Mouse (Mus musculus) urinary bladder, postnatal 36 days (tissue): Measurements from ENCODE around the gene Cst6.
"Not testable (repeated sequence)": the region's sequence is repeated elsewhere in the genome, so short reads cannot be mapped to it uniquely, and the experiment has no call there.

Experiments
- DNase-seq, 2 experiments: peaks; one replicate each; pipeline ENCODE4 v3.0.0; 2022; ENCODE audit warnings: low spot score in 2 of 2, mixed read lengths in 1 of 2

Gene Cst6

DNA sequence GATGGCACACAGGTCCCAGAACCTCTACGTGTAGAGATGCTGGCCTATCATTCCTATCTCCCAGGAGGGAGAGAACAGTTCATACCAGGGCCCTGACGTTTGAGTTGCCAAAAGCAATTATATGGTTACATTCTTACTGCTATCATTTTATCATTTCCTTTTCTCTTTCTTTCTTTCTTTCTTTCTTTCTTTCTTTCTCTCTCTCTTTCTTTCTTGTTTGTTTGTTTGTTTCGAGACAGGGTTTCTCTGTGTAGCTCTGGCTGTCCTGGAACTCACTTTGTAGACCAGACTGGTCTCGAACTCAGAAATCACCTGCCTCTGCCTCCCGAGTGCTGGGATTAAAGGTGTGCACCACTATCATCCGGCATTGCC, at the start of gene Cst6:
Cst6 (minus strand) TSS at position 73 of the 372 bp plus-strand sequence.
- DNase-seq: not testable (repeated sequence)

DNA sequence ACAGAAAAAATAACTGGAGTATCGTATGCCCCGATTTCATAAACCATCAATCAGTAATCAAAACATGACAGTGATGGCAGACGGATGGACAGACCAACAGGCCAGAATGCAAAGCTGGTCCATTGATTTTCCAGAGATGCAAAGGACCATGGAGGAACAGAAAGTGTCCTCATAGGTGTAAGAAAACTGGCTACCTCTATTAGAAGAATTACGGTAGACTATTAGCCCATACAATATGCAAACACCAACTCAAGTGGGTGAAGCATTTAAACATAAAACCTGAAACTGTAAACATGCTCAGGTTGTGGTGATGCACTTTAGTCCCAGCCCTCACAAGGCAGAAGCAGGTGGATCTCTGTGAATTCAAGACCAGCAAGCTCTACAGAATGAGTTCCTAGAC, 46.0 kb upstream of the Cst6 start:
- DNase-seq: no peak

DNA sequence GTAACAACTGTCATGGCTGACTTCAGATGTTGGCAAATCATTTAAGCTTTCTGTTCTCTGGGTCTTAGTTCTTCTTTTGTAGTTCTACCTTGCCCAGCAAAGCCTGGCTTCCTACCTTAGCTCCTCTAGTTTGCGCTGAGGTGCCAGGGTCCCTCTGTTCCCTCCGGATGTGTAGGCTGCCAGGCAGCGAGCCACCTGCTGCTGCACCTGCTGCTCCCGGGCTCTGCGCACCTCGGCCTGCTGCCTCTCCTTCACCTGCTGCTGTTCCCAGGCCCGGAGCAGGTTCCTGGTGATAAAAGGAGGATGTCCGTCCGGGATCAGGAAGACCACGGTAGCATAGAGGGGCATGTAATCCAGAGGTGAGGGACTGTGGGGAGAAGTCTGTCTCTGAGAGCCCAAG, 44.8 kb upstream of the Cst6 start:
- DNase-seq: no peak

- peak; percentile 51 to 68 for DNase-seq
Measured at GRCm38 (mm10) chr19:5392892-5393291, 43.5 kb upstream of the Cst6 start.

DNA sequence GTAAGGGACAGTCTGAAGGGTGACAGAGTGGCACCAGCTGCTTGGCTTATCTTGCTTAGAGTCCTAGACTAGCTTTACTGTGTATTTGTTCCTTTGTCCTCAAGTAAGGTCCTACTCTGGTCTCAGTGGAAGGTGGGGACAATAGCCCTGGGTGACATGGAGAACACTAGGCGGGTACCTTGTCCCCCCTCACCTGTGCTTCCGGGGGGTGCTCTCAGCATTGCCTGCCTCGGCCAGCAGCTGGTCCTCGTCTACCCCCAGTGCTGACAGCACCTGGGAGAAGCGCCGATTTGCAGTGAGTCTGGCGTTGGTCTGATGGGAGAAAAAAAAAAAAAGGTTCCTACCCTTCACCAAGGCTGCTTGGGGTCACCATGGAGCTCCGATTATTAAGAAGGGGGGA, 41.0 kb upstream of the Cst6 start:
- DNase-seq: no peak

DNA sequence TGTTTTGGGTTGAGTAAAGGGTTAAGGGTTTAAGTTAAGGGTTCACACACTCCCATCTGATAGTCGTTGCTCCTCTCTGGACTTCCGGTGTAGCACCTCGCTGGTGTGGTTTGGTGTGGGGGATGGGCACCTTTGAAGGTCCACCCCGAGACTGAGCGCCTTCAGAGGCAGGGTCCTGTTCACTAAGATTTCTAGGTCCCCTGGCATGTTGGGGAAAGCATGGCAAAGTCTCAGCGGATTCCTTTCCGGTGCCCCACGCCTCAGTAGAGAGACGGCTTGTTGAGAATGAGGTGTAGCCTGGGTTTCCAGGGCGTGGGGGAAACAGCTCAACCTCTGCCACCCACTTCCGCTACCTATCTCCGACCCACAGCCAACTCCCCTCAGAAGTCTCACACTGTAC, 40.3 kb upstream of the Cst6 start:
- DNase-seq: peak; percentile 26 to 29

DNA sequence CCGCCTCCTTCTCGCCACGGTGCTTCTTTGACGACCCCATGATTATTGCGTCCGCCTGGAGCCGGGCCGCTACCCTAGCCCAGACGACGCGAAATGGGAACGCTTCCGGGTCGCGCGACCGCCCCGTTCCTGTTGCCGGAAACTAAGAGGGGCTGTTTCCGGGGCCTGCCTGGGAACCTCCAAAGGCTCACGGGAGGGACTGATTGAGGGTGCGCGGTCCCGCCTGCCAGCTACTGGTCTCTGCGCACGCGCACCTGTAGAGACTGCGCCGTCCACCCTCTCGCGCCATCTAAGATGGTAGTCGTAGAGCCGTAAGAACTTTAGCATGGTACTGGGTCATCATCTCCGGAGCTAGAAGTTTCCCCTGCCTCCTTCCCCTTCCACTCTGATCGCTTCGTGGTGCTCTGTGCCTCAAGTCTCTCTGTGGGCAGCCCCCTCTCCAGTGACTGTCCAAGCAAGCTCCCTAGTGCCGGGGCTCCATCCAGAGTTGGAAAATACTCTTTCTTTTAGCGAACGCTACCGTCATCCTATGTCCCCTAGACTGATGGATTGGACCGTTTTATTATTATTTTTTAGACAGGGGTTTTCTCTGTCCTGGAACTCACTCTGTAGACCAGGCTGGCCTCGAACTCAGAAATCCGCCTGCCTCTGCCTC, 39.3 kb upstream of the Cst6 start, which contains the start of gene Sart1:
Sart1 (minus strand) TSS at position 116 of the 655 bp plus-strand sequence.
- DNase-seq: peak; percentile 90 to 95

- no peak for DNase-seq
Measured at GRCm38 (mm10) chr19:5388011-5388441, 38.7 kb upstream of the Cst6 start.

DNA sequence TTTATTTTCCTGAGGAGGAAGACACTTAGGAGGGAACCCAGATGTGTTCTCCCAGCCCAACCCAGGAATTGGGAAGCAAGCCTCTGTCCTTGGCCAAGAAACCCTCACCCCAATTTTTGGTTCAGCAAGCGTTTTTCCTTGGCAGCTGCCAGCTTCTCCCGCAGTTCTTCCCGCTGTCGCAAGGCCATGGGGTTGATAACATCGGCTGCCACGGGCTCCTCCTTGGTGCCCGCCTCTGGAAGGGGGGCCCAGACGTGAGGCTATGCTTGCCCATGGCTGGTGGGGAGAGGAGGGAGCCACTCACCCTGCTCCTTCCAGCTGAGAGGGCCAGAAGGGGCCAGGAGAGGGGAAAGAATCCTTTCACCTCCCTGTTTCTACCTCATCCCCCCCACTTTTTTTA, 35.3 kb upstream of the Cst6 start:
- DNase-seq: no peak

GRCm38 (mm10) chr19:5383326-5383725, 34.0 kb upstream of the Cst6 start:
- DNase-seq: no peak

DNA sequence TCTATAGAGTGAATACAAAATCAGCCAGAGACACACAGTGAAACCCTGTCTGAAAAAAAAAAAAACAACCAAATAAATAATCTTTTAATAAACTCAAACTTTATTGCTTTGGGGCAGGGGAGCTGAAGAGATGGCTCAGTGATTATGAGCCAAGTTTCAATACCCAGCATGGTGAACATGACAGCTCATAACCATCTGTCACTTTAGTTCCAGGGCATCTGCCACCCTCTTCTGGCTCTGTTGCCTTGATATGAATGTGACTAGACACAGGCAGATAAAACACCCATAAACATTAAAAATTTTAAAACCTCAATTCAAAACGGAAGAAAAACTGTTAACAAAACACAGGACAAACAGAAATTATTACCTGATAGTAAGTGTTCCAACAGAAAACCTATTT, 28.1 kb upstream of the Cst6 start:
- no peak for DNase-seq

DNA sequence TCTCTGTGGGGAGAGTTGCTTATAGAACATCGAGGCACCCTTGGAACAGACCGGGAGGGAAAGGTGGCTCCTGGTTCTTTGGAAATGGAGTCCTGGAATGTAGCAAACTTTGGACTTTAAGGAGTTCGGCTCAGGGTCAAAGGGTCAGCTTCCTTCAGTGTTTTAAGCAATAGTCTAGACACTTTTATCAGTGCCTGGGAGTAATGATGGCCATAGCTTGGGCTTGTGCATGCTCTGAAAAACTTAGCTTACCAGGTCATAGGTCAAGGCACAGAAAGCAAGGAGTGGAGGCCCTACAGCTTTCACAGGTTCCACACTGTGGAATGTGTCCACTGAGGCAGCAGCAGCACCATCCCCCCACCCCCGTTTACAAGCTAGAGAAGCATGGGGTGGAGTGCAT, 25.4 kb upstream of the Cst6 start:
- DNase-seq: no peak

- DNase-seq: no peak
Measured at GRCm38 (mm10) chr19:5374177-5374576, 24.8 kb upstream of the Cst6 start.

DNA sequence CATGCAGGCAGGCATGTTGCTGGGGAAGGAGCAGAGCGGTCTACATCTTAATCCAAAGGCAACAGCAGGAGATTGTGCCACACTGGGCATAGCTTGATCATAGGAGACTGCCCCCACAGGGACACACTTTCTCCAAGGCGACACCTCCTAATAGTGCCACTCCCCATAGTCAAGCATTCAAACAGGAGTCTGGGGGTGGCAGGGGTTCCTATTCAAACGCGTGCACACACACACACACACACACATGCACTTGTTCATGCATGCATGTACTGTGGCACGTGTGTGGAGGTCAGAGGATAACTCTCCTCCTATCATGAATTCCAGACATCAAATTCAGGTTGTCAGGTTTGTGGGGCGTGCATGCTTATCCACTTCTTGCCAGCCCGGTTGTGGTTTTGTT, 23.4 kb upstream of the Cst6 start:
- DNase-seq: no peak

- no peak for DNase-seq
Measured at GRCm38 (mm10) chr19:5370932-5371331, 21.6 kb upstream of the Cst6 start.

DNA sequence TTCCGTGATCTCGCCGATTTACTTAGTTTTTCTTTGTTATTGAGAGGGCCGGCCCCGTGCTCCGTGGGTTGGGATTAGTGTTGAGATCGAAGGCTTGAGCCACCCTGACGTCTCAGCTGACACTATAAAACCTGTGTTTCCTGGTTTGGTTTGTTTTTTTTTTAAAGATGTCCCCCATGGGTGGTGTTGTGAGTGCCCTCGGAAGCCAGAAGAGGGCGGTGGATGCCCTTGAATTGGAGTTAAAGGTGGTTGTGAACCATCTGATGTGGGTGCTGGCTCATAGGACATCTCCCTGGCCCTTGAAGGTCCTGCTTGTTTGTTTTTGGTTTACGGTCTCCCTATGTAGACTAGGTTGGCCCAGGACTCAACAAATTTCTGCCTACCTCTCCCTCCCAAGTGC, 18.1 kb upstream of the Cst6 start:
- no peak for DNase-seq

GRCm38 (mm10) chr19:5367053-5367359, 17.6 kb upstream of the Cst6 start, which contains the start of gene Banf1:
Gene Banf1, minus strand, starts transcription at chr19:5367168.
- no peak for DNase-seq

- peak; percentile 92 to 93 for DNase-seq
Measured at GRCm38 (mm10) chr19:5366175-5367052, 17.0 kb upstream of the Cst6 start, which contains the start of gene Eif1ad. Gene Eif1ad, plus strand, starts transcription at chr19:5366741.

GRCm38 (mm10) chr19:5365751-5366150, 16.4 kb upstream of the Cst6 start:
- no peak for DNase-seq

DNA sequence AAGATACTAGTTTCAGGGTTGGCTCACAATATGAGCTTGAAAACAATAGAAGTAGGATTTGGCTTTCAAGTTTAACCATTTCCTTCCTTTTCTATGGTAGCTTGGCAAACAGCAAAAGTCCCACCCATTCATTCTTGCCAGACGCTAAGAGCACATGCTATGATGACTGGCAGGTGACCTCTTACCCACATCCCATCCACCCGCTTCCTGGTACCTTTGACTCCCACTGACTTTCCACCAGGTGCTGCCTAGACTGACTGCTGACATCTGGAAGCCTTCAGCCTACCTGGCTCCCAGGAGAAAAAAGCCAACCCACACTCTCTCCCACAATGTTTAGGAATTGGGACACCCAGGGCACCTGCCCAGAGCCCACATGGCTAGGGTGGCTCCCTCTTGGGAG, 14.8 kb upstream of the Cst6 start:
- no peak for DNase-seq

GRCm38 (mm10) chr19:5362186-5362585, 12.8 kb upstream of the Cst6 start:
- no peak for DNase-seq

DNA sequence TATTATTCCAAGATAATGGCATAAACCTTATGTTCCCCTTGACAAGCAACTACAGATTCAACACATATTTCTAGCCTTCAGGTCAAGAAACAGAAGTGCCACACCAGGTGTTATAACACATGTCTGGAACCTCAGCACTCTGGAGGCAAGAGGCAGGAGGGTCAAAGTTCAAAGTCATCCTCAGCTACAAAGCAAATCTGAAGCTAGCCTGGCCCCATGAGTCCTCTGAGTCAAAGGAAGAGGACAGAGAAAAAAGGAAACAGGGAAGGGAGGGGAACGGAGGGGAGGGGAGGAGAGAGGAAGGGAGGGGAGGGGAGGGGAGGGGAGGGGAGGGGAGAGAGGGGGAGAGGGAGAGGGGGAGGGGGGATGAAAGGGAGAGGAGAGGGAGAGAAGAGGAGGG, 6.7 kb upstream of the Cst6 start:
- DNase-seq: no peak

DNA sequence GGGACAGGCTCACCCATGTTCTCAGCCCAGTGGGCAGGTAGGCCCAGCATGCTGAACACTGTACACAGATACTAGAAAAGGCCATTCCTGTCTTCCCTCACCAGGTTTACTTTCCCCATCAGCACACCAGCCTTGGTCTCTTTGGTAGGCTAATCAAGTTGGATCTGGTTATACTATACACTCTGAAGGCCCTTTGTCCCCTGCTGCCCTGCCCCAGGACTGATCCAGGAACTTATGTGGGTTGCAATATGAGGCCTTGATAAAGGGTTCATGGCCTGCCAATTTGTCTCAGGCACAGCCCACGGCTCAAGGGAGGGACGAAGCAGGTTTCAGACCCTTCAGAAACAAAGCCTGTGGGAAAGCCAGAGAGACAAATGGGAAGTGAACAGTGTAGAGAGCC, 4.2 kb upstream of the Cst6 start:
- no peak for DNase-seq
